Mouse (Mus musculus) spleen, embryonic (tissue): ENCODE results near the gene Vmn1r158.
"Not testable (repeated sequence)": the region's sequence is repeated elsewhere in the genome, so short reads cannot be mapped to it uniquely, and the experiment has no call there.

Experiments used
- CTCF ChIA-PET: fragments of 350-600 bp; sonication (Branson Sonifier 250); formaldehyde crosslinking; loops from one replicate; lab custom pipeline; 2022; lab: Charles Lee

Vmn1r158 gene

GRCm38 (mm10) chr7:22790682-22791081 is at the start of gene Vmn1r158:
Vmn1r158 (minus strand) TSS chr7:22790782.
- CTCF ChIA-PET: not testable (repeated sequence)

GRCm38 (mm10) chr7:22775981-22776380 is 14.6 kb downstream of the Vmn1r158 start:
- CTCF ChIA-PET: not testable (repeated sequence)

GRCm38 (mm10) chr7:22761397-22761796 is 29.2 kb downstream of the Vmn1r158 start, which contains the start of gene Vmn1r157:
Vmn1r157 (plus strand) TSS chr7:22761697.
- CTCF ChIA-PET: not testable (repeated sequence)
